Mouse (Mus musculus) erythroblast, embryonic 14.5 days (primary cell): ENCODE results near the gene Ankrd53. TPM values are rescaled to one million over a fixed set of nuclear protein-coding genes. Genes with fewer than 3 reads are reported as not detected.
A peak's percentile ranks its signal among the peaks of the same experiment; 100 is the strongest.

ENCODE experiments used
- H3K27me3 ChIP-seq: 2 replicates; pipeline ENCODE4 v1.6.1; 2012; ENCODE audit warnings: inconsistent platforms; ENCODE audit not compliant: control insufficient read depth
- H3K36me3 ChIP-seq: 2 replicates; pipeline ENCODE4 v1.6.1; 2012; ENCODE audit warnings: mild to moderate bottlenecking, inconsistent platforms; ENCODE audit not compliant: control insufficient read depth
- H3K4me1 ChIP-seq: 2 replicates; pipeline ENCODE4 v1.6.1; 2012; ENCODE audit warnings: inconsistent platforms; ENCODE audit not compliant: control insufficient read depth
- H3K4me3 ChIP-seq: replicated peaks from 2 replicates; pipeline ENCODE3; 2012; ENCODE audit warnings: moderate library complexity, mild to moderate bottlenecking, inconsistent platforms
- H3K9me3 ChIP-seq: 2 replicates; pipeline ENCODE4 v1.6.1; 2012; ENCODE audit warnings: low read length, inconsistent platforms, mixed read lengths; ENCODE audit not compliant: control insufficient read depth
- GATA1 ChIP-seq: IDR thresholded peaks from 2 replicates; pipeline ENCODE4 v1.6.1; 2012; ENCODE audit warnings: low read length, inconsistent platforms, mixed read lengths
- TAL1 ChIP-seq: IDR thresholded peaks from 3 replicates; pipeline ENCODE4 v1.6.1; 2012; ENCODE audit warnings: low read length, inconsistent platforms, mixed read lengths
- polyA plus RNA-seq: library from polyadenylated mRNA; stranded (reverse); fragments of >175 nt; gene quantifications from 2 replicates; pipeline ENCODE4 v1.2.3, GENCODE M21; 2012

The Ankrd53 gene
- polyA plus RNA-seq, 1 experiment, result not detected

- no peak for TF ChIP-seq TAL1
These were observed 13.2 kb upstream of the Ankrd53 start for GRCm38 (mm10) chr6:83749286-83749685.

GRCm38 (mm10) chr6:83750171-83750684 is 12.2 kb upstream of the Ankrd53 start:
- TF ChIP-seq TAL1 (no peak), GATA1 (no peak)
- Histone ChIP-seq H3K4me1 (no peaks in the 10 kb centered on the region), H3K9me3 (no peaks in the 10 kb centered on the region), H3K27me3 (peaks cover 26% of the 10 kb centered on the region), H3K36me3 (no peaks in the 10 kb centered on the region), H3K4me3 (no peak overlapping the region)

More at GRCm38 (mm10) chr6:83749286-83749685, 13.2 kb upstream of the Ankrd53 start:
- H3K9me3 ChIP-seq, result no peaks in the 10 kb centered on the region
- peaks cover 21% of the 10 kb centered on the region for H3K27me3 ChIP-seq
- H3K4me3 ChIP-seq, result no peak overlapping the region
- no peaks in the 10 kb centered on the region for H3K36me3 ChIP-seq
- H3K4me1 ChIP-seq, result no peaks in the 10 kb centered on the region

DNA sequence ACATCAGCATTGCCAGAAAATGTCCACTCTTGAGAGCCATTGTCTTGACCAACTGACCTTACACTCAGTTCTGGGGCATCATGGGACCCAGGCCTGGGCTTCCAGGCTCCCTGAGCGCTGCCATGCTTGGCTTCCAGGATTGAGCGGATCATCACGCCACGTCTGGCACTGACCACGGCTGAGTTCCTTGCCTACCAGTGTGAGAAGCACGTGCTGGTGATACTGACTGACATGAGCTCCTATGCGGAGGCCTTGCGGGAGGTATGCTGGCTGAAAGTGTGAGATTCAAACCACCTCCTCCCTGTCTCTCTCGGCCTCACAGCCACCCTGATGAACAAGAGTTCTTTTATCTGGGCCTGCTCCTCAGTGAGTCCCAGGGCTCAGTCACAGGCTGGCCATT is 6.4 kb upstream of the Ankrd53 start:
- Histone ChIP-seq H3K4me3 (no peak overlapping the region), H3K4me1 (no peaks in the 10 kb centered on the region), H3K36me3 (no peaks in the 10 kb centered on the region), H3K9me3 (no peaks in the 10 kb centered on the region), H3K27me3 (peaks cover 66% of the 10 kb centered on the region)
- TF ChIP-seq GATA1, result no peak
- TF ChIP-seq TAL1, result no peak

- Histone ChIP-seq H3K4me1 (peaks cover 3% of the 10 kb centered on the region), H3K9me3 (no peaks in the 10 kb centered on the region), H3K27me3 (peaks cover 58% of the 10 kb centered on the region), H3K36me3 (no peaks in the 10 kb centered on the region), H3K4me3 (no peak overlapping the region)
- no peak for TF ChIP-seq GATA1
These were observed 512 bp downstream of the Ankrd53 start for GRCm38 (mm10) chr6:83762880-83763431.

GRCm38 (mm10) chr6:83766982-83767381 is 4.5 kb downstream of the Ankrd53 start:
- TF ChIP-seq TAL1, result no peak
- no peak for TF ChIP-seq GATA1
- Histone ChIP-seq H3K9me3 (no peaks in the 10 kb centered on the region), H3K36me3 (peaks cover 34% of the 10 kb centered on the region), H3K4me1 (peaks cover 3% of the 10 kb centered on the region), H3K27me3 (peaks cover 25% of the 10 kb centered on the region), H3K4me3 (no peak overlapping the region)

- Histone ChIP-seq H3K4me1 (peaks cover 4% of the 10 kb centered on the region), H3K4me3 (no peak overlapping the region), H3K9me3 (no peaks in the 10 kb centered on the region), H3K36me3 (peaks cover 49% of the 10 kb centered on the region), H3K27me3 (peaks cover 10% of the 10 kb centered on the region)
- TF ChIP-seq TAL1 (no peak), GATA1 (no peak)
These were observed 6.0 kb downstream of the Ankrd53 start for GRCm38 (mm10) chr6:83768485-83768884.

GRCm38 (mm10) chr6:83774126-83774525 is 11.7 kb downstream of the Ankrd53 start:
- Histone ChIP-seq H3K4me1 (peaks cover 34% of the 10 kb centered on the region), H3K4me3 (peak overlapping the region; percentile 97)

GRCm38 (mm10) chr6:83774781-83775563 is 12.5 kb downstream of the Ankrd53 start:
- H3K9me3 ChIP-seq, result no peaks in the 10 kb centered on the region
- H3K4me1 ChIP-seq, result peaks cover 34% of the 10 kb centered on the region
- H3K4me3 ChIP-seq, result peak overlapping the region; percentile 97
- peaks cover 39% of the 10 kb centered on the region for H3K36me3 ChIP-seq
- no peaks in the 10 kb centered on the region for H3K27me3 ChIP-seq
- TF ChIP-seq GATA1 (no peak), TAL1 (no peak)

More at GRCm38 (mm10) chr6:83774126-83774525, 11.7 kb downstream of the Ankrd53 start:
- Histone ChIP-seq H3K9me3 (no peaks in the 10 kb centered on the region), H3K36me3 (peaks cover 47% of the 10 kb centered on the region), H3K27me3 (no peaks in the 10 kb centered on the region)
- TF ChIP-seq GATA1, result no peak

DNA sequence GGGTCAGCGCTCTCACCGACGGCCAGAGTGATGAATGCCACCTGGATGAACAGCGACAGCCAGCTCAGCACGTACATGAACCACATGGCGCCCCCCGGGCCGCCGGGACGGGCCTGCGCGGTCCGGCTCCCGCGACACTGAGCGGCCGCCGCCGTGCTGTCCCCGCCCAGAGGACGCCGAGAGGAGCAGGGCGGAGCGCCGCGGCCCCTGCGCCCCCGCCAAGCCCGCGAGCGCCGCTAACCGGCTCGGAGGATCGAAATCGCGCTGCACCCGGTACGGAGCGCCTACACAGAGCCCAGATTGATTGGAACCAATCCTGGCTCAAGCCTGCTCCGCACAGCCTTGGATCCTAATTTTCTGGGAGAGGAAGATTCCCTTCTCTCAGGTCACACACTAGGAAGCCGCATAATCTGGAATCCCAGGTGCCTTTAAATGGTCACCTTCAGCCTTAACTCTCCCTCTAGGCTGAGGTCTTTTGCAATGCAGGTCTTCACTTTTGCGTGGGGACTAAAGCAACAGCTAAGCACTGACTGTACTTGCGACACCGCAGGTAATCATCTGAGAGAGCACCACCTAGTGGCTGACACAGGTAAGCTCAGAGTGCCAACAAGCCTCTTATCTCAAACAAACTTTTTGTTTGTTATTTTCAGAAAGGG is 13.3 kb downstream of the Ankrd53 start, which contains the start of gene Tex261:
Gene Tex261 (minus strand): TSS at position 176 of the 656 bp plus-strand sequence.
- H3K9me3 ChIP-seq, result no peaks in the 10 kb centered on the region
- TF ChIP-seq GATA1 (no peak), TAL1 (no peak)
- H3K4me3 ChIP-seq, result peak within 1 kb of the TSS; percentile 97
- H3K4me1 ChIP-seq, result peaks cover 34% of the 10 kb centered on the region
- peaks cover 31% of the 10 kb centered on the region for H3K36me3 ChIP-seq
- H3K27me3 ChIP-seq, result no peaks in the 10 kb centered on the region
